ENCODE assay signal across 11 mouse cellular contexts in genomic region chr12:46138646-46139045, GRCm38 (mm10).
DNase-seq lines count a peak whose midpoint lies in the region; ATAC-seq and TF ChIP-seq lines count a peak whose summit lies in the region.
"Had no signal": no experiment of that assay in that cellular context is flagged by ENCODE, and none has a peak within 500 bp of the region (broad histone marks: within the 10 kb centered on the region; RNA-seq: fewer than 3 reads in every experiment).

No protein-coding gene starts in this region.

- ATAC-seq in forebrain, postnatal 0 days = no peak
- ATAC-seq in forebrain, embryonic 16.5 days = no peak
- ATAC-seq in frontal cortex, adult (ENCODE audit: low TSS enrichment) = no peak
- ATAC-seq: liver, embryonic 12.5 days had no signal

- no peak overlapping the region for H3K4me3 ChIP-seq in forebrain, postnatal 0 days (ENCODE audit: low read depth, low read length)
- H3K4me3 ChIP-seq in forebrain, embryonic 16.5 days (replicated peaks; ENCODE audit: low read length) = no peak overlapping the region
- H3K4me3 ChIP-seq: left cerebral cortex, adult 2 months; liver, embryonic 12.5 days had no signal

- H3K4me2 ChIP-seq in forebrain, postnatal 0 days (ENCODE audit: low read depth) = no peak overlapping the region
- H3K4me2 ChIP-seq in forebrain, embryonic 16.5 days (ENCODE audit: low read length) = no peak overlapping the region
- H3K4me2 ChIP-seq: liver, embryonic 12.5 days had no signal

- no peak for TF ChIP-seq CTCF in forebrain, postnatal 0 days (IDR thresholded peaks at IDR 0.05; ENCODE audit: low read depth)

- WGBS in forebrain, postnatal 0 days = 40% methylated on average over 2 of the region's 2 CpGs
- WGBS in forebrain, embryonic 16.5 days = 45% methylated on average over 2 of the region's 2 CpGs

- H3K27me3 ChIP-seq in forebrain, postnatal 0 days (ENCODE audit: insufficient read depth, low read length) = no peaks in the 10 kb centered on the region
- H3K27me3 ChIP-seq in forebrain, embryonic 16.5 days (replicated peaks; ENCODE audit: control insufficient read depth, insufficient read depth, low read length) = no peaks in the 10 kb centered on the region
- H3K27me3 ChIP-seq: liver, embryonic 12.5 days had no signal

- H3K9ac ChIP-seq in forebrain, postnatal 0 days = no peak overlapping the region
- H3K9ac ChIP-seq in forebrain, embryonic 16.5 days (replicated peaks; ENCODE audit: low read depth, low read length) = no peak overlapping the region
- H3K9ac ChIP-seq: liver, embryonic 12.5 days had no signal

- DNase-seq in forebrain, postnatal 0 days = peak; percentile 18
- peak; percentile 25 for DNase-seq in urinary bladder, postnatal 14 days (ENCODE audit: low spot score)
- DNase-seq in urinary bladder, postnatal 10 days (ENCODE audit: low spot score) = no peak
- peak; percentile 15 to 44 for DNase-seq in gastrocnemius, postnatal 36 days
- DNase-seq in skeletal muscle tissue, adult 2 months (ENCODE audit: low read depth, low spot score) = peak; percentile 78
- DNase-seq in neural tube, embryonic 10.5 days (ENCODE audit: extremely low spot score, low spot score) = no peak
- DNase-seq: kidney, postnatal 4 days had no signal

- H3K36me3 ChIP-seq in forebrain, postnatal 0 days (ENCODE audit: insufficient read depth) = no peaks in the 10 kb centered on the region
- H3K36me3 ChIP-seq in forebrain, embryonic 16.5 days (ENCODE audit: control insufficient read depth, insufficient read depth) = no peaks in the 10 kb centered on the region
- H3K36me3 ChIP-seq: liver, embryonic 12.5 days had no signal

- H3K9me3 ChIP-seq in forebrain, postnatal 0 days (ENCODE audit: low read length) = no peaks in the 10 kb centered on the region
- no peaks in the 10 kb centered on the region for H3K9me3 ChIP-seq in forebrain, embryonic 16.5 days (ENCODE audit: control insufficient read depth, low read length)
- H3K9me3 ChIP-seq: liver, embryonic 12.5 days had no signal

- H3K27ac ChIP-seq in forebrain, postnatal 0 days (ENCODE audit: low read depth, low read length) = no peak overlapping the region
- no peak overlapping the region for H3K27ac ChIP-seq in forebrain, embryonic 16.5 days (ENCODE audit: low read length)
- H3K27ac ChIP-seq: left cerebral cortex, adult 2 months; liver, embryonic 12.5 days had no signal

- 0 out of 2 replicates have a peak, but pooled peaks cover 3% of the 10 kb centered on the region for H3K4me1 ChIP-seq in forebrain, postnatal 0 days (ENCODE audit: insufficient read depth)
- H3K4me1 ChIP-seq in forebrain, embryonic 16.5 days (replicated peaks; ENCODE audit: control insufficient read depth, insufficient read depth, low read length) = no peaks in the 10 kb centered on the region
- H3K4me1 ChIP-seq: liver, embryonic 12.5 days had no signal

- intact Hi-C loops in gastrocnemius, postnatal 36 days (cut with DNase I) = no loop called here

Comparison
In these comparisons a context has a peak if more than half of its experiments do, and no peak if none do; other contexts are left out.
1. DNase-seq: peak in forebrain, postnatal 0 days (single experiment), urinary bladder, postnatal 14 days (single experiment), gastrocnemius, postnatal 36 days (2 of 2) and skeletal muscle tissue, adult 2 months (single experiment); none in urinary bladder, postnatal 10 days (single experiment) and neural tube, embryonic 10.5 days (single experiment).